In genomic region chr10:69829236-69829635, GRCm38 (mm10) we compare ENCODE assay signal across 15 mouse cellular contexts.
DNase-seq lines count a peak whose midpoint lies in the region; ATAC-seq and TF ChIP-seq lines count a peak whose summit lies in the region.
"Had no signal": no experiment of that assay in that cellular context is flagged by ENCODE, and none has a peak within 500 bp of the region (broad histone marks: within the 10 kb centered on the region; RNA-seq: fewer than 3 reads in every experiment).

No protein-coding gene starts in this region.

- no peaks in the 10 kb centered on the region for H3K4me1 ChIP-seq in kidney, embryonic 15.5 days
- peaks cover 15% of the 10 kb centered on the region for H3K4me1 ChIP-seq in heart, postnatal 0 days (ENCODE audit: control insufficient read depth, insufficient read depth)
- no peaks in the 10 kb centered on the region for H3K4me1 ChIP-seq in intestine, embryonic 16.5 days (ENCODE audit: control insufficient read depth, insufficient read depth, low read length)
- H3K4me1 ChIP-seq: forebrain, embryonic 10.5 days; limb, embryonic 12.5 days; midbrain, embryonic 15.5 days had no signal

- no peak for TF ChIP-seq CTCF in heart, postnatal 0 days (IDR thresholded peaks at IDR 0.05; ENCODE audit: low read depth)

- WGBS in kidney, embryonic 15.5 days = 84% methylated on average over 3 of the region's 3 CpGs
- 41% methylated on average over 3 of the region's 3 CpGs for WGBS in heart, postnatal 0 days
- WGBS in intestine, embryonic 16.5 days = 81% methylated on average over 3 of the region's 3 CpGs

- no peak overlapping the region for H3K4me2 ChIP-seq in kidney, embryonic 15.5 days
- H3K4me2 ChIP-seq in heart, postnatal 0 days (ENCODE audit: low read depth, low read length) = no peak overlapping the region
- no peak overlapping the region for H3K4me2 ChIP-seq in intestine, embryonic 16.5 days (ENCODE audit: low read depth, low read length)
- H3K4me2 ChIP-seq: hindbrain, embryonic 14.5 days; limb, embryonic 12.5 days; midbrain, embryonic 15.5 days had no signal

- TF ChIP-seq EP300 in heart, postnatal 0 days (IDR thresholded peaks at IDR 0.05; ENCODE audit: low read depth) = no peak

- no peaks in the 10 kb centered on the region for H3K9me3 ChIP-seq in kidney, embryonic 15.5 days (replicated peaks)
- H3K9me3 ChIP-seq in heart, postnatal 0 days (replicated peaks; ENCODE audit: control insufficient read depth, low read length) = no peaks in the 10 kb centered on the region
- H3K9me3 ChIP-seq in intestine, embryonic 16.5 days (ENCODE audit: control insufficient read depth, low read length) = no peaks in the 10 kb centered on the region
- H3K9me3 ChIP-seq: forebrain, embryonic 10.5 days; limb, embryonic 12.5 days; midbrain, embryonic 15.5 days had no signal

- no peak overlapping the region for H3K9ac ChIP-seq in kidney, embryonic 15.5 days
- no peak overlapping the region for H3K9ac ChIP-seq in heart, postnatal 0 days (replicated peaks; ENCODE audit: low read depth, low read length)
- H3K9ac ChIP-seq in intestine, embryonic 16.5 days (ENCODE audit: low read depth, low read length) = no peak overlapping the region
- H3K9ac ChIP-seq: hindbrain, embryonic 14.5 days; limb, embryonic 12.5 days; liver, embryonic 14.5 days; midbrain, embryonic 15.5 days had no signal

- no peak for ATAC-seq in kidney, embryonic 15.5 days (replicated peaks; ENCODE audit: low FRiP score)
- peak; percentile 87 for ATAC-seq in heart, postnatal 0 days (ENCODE audit: insufficient read depth, low read depth)
- no peak for ATAC-seq in intestine, embryonic 16.5 days
- ATAC-seq: midbrain, embryonic 15.5 days had no signal

- no peaks in the 10 kb centered on the region for H3K27me3 ChIP-seq in kidney, embryonic 15.5 days
- no peaks in the 10 kb centered on the region for H3K27me3 ChIP-seq in heart, postnatal 0 days (ENCODE audit: control insufficient read depth, insufficient read depth, low read length)
- no peaks in the 10 kb centered on the region for H3K27me3 ChIP-seq in intestine, embryonic 16.5 days (replicated peaks; ENCODE audit: control insufficient read depth, insufficient read depth, low read length)
- H3K27me3 ChIP-seq: limb, embryonic 12.5 days; midbrain, embryonic 15.5 days had no signal

- no peak overlapping the region for H3K27ac ChIP-seq in kidney, embryonic 15.5 days
- peak overlapping the region; percentile 91 for H3K27ac ChIP-seq in heart, postnatal 0 days (ENCODE audit: low read depth)
- H3K27ac ChIP-seq in intestine, embryonic 16.5 days (ENCODE audit: low read length) = no peak overlapping the region
- H3K27ac ChIP-seq: forebrain, embryonic 10.5 days; hindbrain, embryonic 14.5 days; left cerebral cortex, adult 2 months; limb, embryonic 12.5 days; liver, embryonic 14.5 days; midbrain, embryonic 15.5 days had no signal

- no peak overlapping the region for H3K4me3 ChIP-seq in kidney, embryonic 15.5 days (replicated peaks)
- no peak overlapping the region for H3K4me3 ChIP-seq in heart, postnatal 0 days (ENCODE audit: low read depth, low read length)
- H3K4me3 ChIP-seq in intestine, embryonic 16.5 days (ENCODE audit: low read length) = no peak overlapping the region
- H3K4me3 ChIP-seq: forebrain, embryonic 10.5 days; left cerebral cortex, adult 2 months; limb, embryonic 12.5 days; midbrain, embryonic 15.5 days had no signal

- peaks cover 8% of the 10 kb centered on the region for H3K36me3 ChIP-seq in kidney, embryonic 15.5 days
- peaks cover 5% of the 10 kb centered on the region; the same call in 1 of the 2 replicates for H3K36me3 ChIP-seq in heart, postnatal 0 days (replicated peaks; ENCODE audit: control insufficient read depth, insufficient read depth, low read length)
- H3K36me3 ChIP-seq in intestine, embryonic 16.5 days (ENCODE audit: control insufficient read depth, insufficient read depth, low read length) = no peaks in the 10 kb centered on the region
- H3K36me3 ChIP-seq: forebrain, embryonic 10.5 days; limb, embryonic 12.5 days had no signal

- peak; percentile 49 for DNase-seq in kidney, adult 11 months
- DNase-seq in heart, postnatal 0 days (ENCODE audit: low spot score) = peak; percentile 55
- peak; percentile 37 for DNase-seq in kidney, postnatal 14 days
- peak; percentile 21 for DNase-seq in lung, postnatal 14 days
- DNase-seq in adipocyte (ENCODE audit: low spot score) = no peak
- DNase-seq: cerebellum, adult 11 months; spleen, adult 18-20 months had no signal
